Mouse (Mus musculus) gastrocnemius, postnatal 36 days (tissue): ENCODE measurements around the gene Mical3. TPM values are rescaled to one million over a fixed set of nuclear protein-coding genes. Genes with fewer than 3 reads are reported as not detected.

Experiments used
- total RNA-seq, 2 experiments: library from RNA; stranded (reverse); gene quantifications; 2 replicates each; pipeline ENCODE4 v1.2.3; 2021

The Mical3 gene
- total RNA-seq, 2 experiments from 2014 or later = 49.6 to 54.7 TPM

Other genes starting within 250 kb of the Mical3 start
- gene Bid, start 214.1 kb downstream of the Mical3 start, total RNA-seq = under 1 TPM; 0.48 to 0.49 TPM
- gene Pex26, start 52.7 kb upstream of the Mical3 start, total RNA-seq = 1 to 10 TPM; 2.2 to 2.9 TPM
- gene Tuba8, start 79.7 kb upstream of the Mical3 start, total RNA-seq = 100 to 1,000 TPM; 183 to 207 TPM
- 1 to 10 TPM in 1 of 2 experiments, under 1 TPM in 1; 0.48 to 1.2 TPM for gene Usp18, start 114.9 kb upstream of the Mical3 start, total RNA-seq
- gene Slc6a13, start 169.2 kb upstream of the Mical3 start, total RNA-seq = under 1 TPM; 0.23 to 0.32 TPM
- under 1 TPM in 1 of 2 experiments, not detected in 1; 0.42 TPM for gene Slc6a12, start 212.1 kb upstream of the Mical3 start, total RNA-seq